Mouse (Mus musculus): Measurements from ENCODE around the gene Twsg1. TPM values are rescaled to one million over a fixed set of nuclear protein-coding genes. Genes with fewer than 3 reads are reported as not detected.

Gene Twsg1
- polyA plus RNA-seq, 1 experiment from 2014 or later: 104 TPM

- H3K9me3 ChIP-seq (ENCODE audit: control insufficient read depth, low read length): no peaks in the 10 kb centered on the region
- H3K27ac ChIP-seq (ENCODE audit: low read depth): no peak overlapping the region
- no peaks in the 10 kb centered on the region for H3K36me3 ChIP-seq (ENCODE audit: control insufficient read depth, insufficient read depth, low read length)
- no peaks in the 10 kb centered on the region for H3K4me1 ChIP-seq (replicated peaks; ENCODE audit: control insufficient read depth, insufficient read depth, low read length)
- H3K27me3 ChIP-seq (replicated peaks; ENCODE audit: control insufficient read depth, insufficient read depth, low read length): no peaks in the 10 kb centered on the region
- DNase-seq (ENCODE audit: low spot score) (no peak), ATAC-seq (replicated peaks; ENCODE audit: low FRiP score, low TSS enrichment, low read depth) (no peak)
- WGBS: 95% methylated on average over 8 of the region's 8 CpGs
- H3K4me2 ChIP-seq (ENCODE audit: low read length): no peak overlapping the region
- no peak overlapping the region for H3K4me3 ChIP-seq (ENCODE audit: low read depth, low read length)
- H3K9ac ChIP-seq (ENCODE audit: low read length): no peak overlapping the region
Measured at GRCm38 (mm10) chr17:65957782-65958325, 6.8 kb upstream of the Twsg1 start.

- Histone ChIP-seq H3K36me3 (ENCODE audit: control insufficient read depth, insufficient read depth, low read length) (no peaks in the 10 kb centered on the region), H3K9ac (ENCODE audit: low read length) (no peak overlapping the region), H3K27ac (ENCODE audit: low read depth) (no peak overlapping the region), H3K4me1 (replicated peaks; ENCODE audit: control insufficient read depth, insufficient read depth, low read length) (no peaks in the 10 kb centered on the region), H3K4me3 (ENCODE audit: low read depth, low read length) (no peak overlapping the region), H3K9me3 (ENCODE audit: control insufficient read depth, low read length) (no peaks in the 10 kb centered on the region), H3K27me3 (replicated peaks; ENCODE audit: control insufficient read depth, insufficient read depth, low read length) (no peaks in the 10 kb centered on the region), H3K4me2 (ENCODE audit: low read length) (no peak overlapping the region)
- no peak for ATAC-seq (replicated peaks; ENCODE audit: low FRiP score, low TSS enrichment, low read depth)
- no peak for DNase-seq (ENCODE audit: low spot score)
- 74% methylated on average over 14 of the region's 14 CpGs for WGBS
Measured at GRCm38 (mm10) chr17:65956993-65957781, 6.2 kb upstream of the Twsg1 start.

GRCm38 (mm10) chr17:65956140-65956539 is 5.1 kb upstream of the Twsg1 start:
- ATAC-seq (replicated peaks; ENCODE audit: low FRiP score, low TSS enrichment, low read depth): no peak
- 86% methylated on average over 3 of the region's 3 CpGs for WGBS

DNA sequence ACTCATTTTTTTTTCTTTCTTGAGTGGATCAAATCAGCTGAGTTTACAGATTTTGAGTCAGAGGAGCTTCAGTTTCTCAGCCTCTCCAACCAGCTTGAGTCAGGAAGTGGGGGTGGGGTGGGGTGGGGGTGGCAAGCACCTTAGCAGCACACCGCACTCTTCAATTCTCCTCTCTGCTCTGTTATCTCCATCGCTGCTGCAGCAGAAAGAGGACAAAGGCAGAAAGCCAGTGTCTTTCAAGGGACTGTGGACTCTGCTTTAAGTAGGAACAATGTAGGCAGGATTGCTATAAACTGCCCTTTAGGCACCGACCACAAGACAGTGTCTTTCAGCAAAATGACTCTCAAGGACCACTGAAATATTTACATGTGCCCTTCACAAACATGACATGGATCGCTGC is 2.9 kb upstream of the Twsg1 start:
- H3K9ac ChIP-seq (ENCODE audit: low read length): no peak overlapping the region
- 63% methylated on average over 4 of the region's 4 CpGs for WGBS
- peaks cover 5% of the 10 kb centered on the region; the same call in 1 of the 2 replicates for H3K4me1 ChIP-seq (replicated peaks; ENCODE audit: control insufficient read depth, insufficient read depth, low read length)
- no peaks in the 10 kb centered on the region for H3K36me3 ChIP-seq (ENCODE audit: control insufficient read depth, insufficient read depth, low read length)
- no peak for DNase-seq (ENCODE audit: low spot score)
- no peaks in the 10 kb centered on the region for H3K27me3 ChIP-seq (replicated peaks; ENCODE audit: control insufficient read depth, insufficient read depth, low read length)
- H3K27ac ChIP-seq (ENCODE audit: low read depth): no peak overlapping the region
- no peak overlapping the region for H3K4me2 ChIP-seq (ENCODE audit: low read length)
- no peak for ATAC-seq (replicated peaks; ENCODE audit: low FRiP score, low TSS enrichment, low read depth)
- no peak overlapping the region for H3K4me3 ChIP-seq (ENCODE audit: low read depth, low read length)
- H3K9me3 ChIP-seq (ENCODE audit: control insufficient read depth, low read length): no peaks in the 10 kb centered on the region

More at GRCm38 (mm10) chr17:65956140-65956539, 5.1 kb upstream of the Twsg1 start:
- DNase-seq (ENCODE audit: low spot score): no peak
- Histone ChIP-seq H3K9ac (ENCODE audit: low read length) (no peak overlapping the region), H3K4me3 (ENCODE audit: low read depth, low read length) (no peak overlapping the region), H3K36me3 (ENCODE audit: control insufficient read depth, insufficient read depth, low read length) (no peaks in the 10 kb centered on the region), H3K9me3 (ENCODE audit: control insufficient read depth, low read length) (no peaks in the 10 kb centered on the region), H3K27ac (ENCODE audit: low read depth) (no peak overlapping the region), H3K4me1 (replicated peaks; ENCODE audit: control insufficient read depth, insufficient read depth, low read length) (no peaks in the 10 kb centered on the region), H3K27me3 (replicated peaks; ENCODE audit: control insufficient read depth, insufficient read depth, low read length) (no peaks in the 10 kb centered on the region), H3K4me2 (ENCODE audit: low read length) (no peak overlapping the region)

DNA sequence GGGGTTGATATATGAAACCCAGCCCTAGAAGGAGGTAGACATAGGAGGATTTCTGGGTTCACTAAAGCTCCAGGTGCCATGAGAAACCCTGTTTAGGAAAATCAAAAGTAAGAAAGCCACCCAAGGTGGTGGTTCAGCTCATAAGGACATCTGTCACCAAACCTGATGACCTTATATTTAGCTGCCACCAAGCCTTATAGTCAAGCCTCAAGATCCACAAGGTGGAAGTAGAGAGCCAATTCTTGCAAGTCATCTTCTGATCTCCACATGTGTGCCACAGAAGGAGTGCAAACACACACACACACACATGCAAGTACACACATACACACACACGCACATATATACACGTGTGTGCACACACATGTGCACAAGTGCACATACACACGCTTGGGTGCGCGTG is 1.1 kb upstream of the Twsg1 start:
- Histone ChIP-seq H3K27me3 (replicated peaks; ENCODE audit: control insufficient read depth, insufficient read depth, low read length) (no peaks in the 10 kb centered on the region), H3K4me1 (replicated peaks; ENCODE audit: control insufficient read depth, insufficient read depth, low read length) (peaks cover 5% of the 10 kb centered on the region; the same call in 1 of the 2 replicates), H3K9me3 (ENCODE audit: control insufficient read depth, low read length) (no peaks in the 10 kb centered on the region), H3K9ac (ENCODE audit: low read length) (no peak overlapping the region), H3K27ac (ENCODE audit: low read depth) (no peak overlapping the region), H3K4me3 (ENCODE audit: low read depth, low read length) (no peak overlapping the region), H3K4me2 (ENCODE audit: low read length) (no peak overlapping the region), H3K36me3 (ENCODE audit: control insufficient read depth, insufficient read depth, low read length) (peaks cover 14% of the 10 kb centered on the region)
- 84% methylated on average over 5 of the region's 5 CpGs for WGBS
- DNase-seq (ENCODE audit: low spot score): no peak
- no peak for ATAC-seq (replicated peaks; ENCODE audit: low FRiP score, low TSS enrichment, low read depth)

DNA sequence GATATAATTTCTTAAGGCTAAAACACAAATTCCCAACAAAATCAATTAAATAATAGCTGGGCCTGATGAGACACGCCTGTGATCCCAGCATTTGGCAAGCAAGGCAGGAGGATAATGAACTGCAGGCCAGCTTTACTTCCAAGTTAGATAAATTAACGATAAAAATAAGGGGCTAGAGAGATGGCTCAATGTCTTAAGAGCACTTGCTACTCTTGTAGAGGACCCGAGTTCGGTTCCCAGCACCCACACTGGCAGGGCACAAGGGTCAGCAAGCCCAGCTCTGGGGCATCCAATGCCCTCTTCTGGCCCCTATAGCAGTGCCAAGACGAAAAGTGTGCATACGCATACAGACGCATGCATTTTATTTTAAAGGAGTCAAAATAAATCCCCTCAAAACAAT is 843 bp downstream of the Twsg1 start:
- Histone ChIP-seq H3K4me2 (ENCODE audit: low read length) (peak overlapping the region; percentile 76), H3K4me1 (replicated peaks; ENCODE audit: control insufficient read depth, insufficient read depth, low read length) (peaks cover 5% of the 10 kb centered on the region; the same call in 1 of the 2 replicates), H3K4me3 (ENCODE audit: low read depth, low read length) (peak overlapping the region; percentile 84), H3K27ac (ENCODE audit: low read depth) (peak overlapping the region; percentile 87; the same call in 1 of the 2 replicates), H3K9ac (ENCODE audit: low read length) (peak overlapping the region; percentile 94), H3K27me3 (replicated peaks; ENCODE audit: control insufficient read depth, insufficient read depth, low read length) (no peaks in the 10 kb centered on the region), H3K9me3 (ENCODE audit: control insufficient read depth, low read length) (no peaks in the 10 kb centered on the region), H3K36me3 (ENCODE audit: control insufficient read depth, insufficient read depth, low read length) (peaks cover 21% of the 10 kb centered on the region)
- no peak for ATAC-seq (replicated peaks; ENCODE audit: low FRiP score, low TSS enrichment, low read depth)
- DNase-seq (ENCODE audit: low spot score): no peak
- WGBS: 29% methylated on average over 7 of the region's 7 CpGs

DNA sequence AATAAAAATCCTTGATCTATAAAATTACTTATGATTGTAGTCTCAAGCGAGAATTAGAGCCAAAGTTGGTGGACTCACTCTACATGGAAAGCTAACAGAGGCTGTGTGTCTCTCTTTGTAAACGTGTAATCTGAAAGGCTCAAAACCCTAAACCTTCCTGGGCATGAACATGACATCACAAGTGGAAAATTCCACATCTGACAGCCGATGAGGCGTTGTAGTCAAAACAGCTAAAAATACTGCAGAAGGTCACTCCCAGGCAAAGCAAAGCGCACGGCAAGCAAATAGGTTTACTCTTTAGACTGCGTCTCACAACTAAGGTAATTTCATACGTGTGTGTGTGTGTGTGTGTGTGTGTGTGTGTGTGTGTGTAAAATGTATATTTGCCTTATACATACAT is 3.7 kb downstream of the Twsg1 start:
- Histone ChIP-seq H3K4me3 (ENCODE audit: low read depth, low read length) (no peak overlapping the region), H3K9me3 (ENCODE audit: control insufficient read depth, low read length) (no peaks in the 10 kb centered on the region), H3K9ac (ENCODE audit: low read length) (no peak overlapping the region), H3K27me3 (replicated peaks; ENCODE audit: control insufficient read depth, insufficient read depth, low read length) (no peaks in the 10 kb centered on the region), H3K27ac (ENCODE audit: low read depth) (no peak overlapping the region), H3K4me2 (ENCODE audit: low read length) (no peak overlapping the region), H3K36me3 (ENCODE audit: control insufficient read depth, insufficient read depth, low read length) (peaks cover 21% of the 10 kb centered on the region), H3K4me1 (replicated peaks; ENCODE audit: control insufficient read depth, insufficient read depth, low read length) (peaks cover 9% of the 10 kb centered on the region; the same call in 1 of the 2 replicates)
- 91% methylated on average over 8 of the region's 8 CpGs for WGBS
- ATAC-seq (replicated peaks; ENCODE audit: low FRiP score, low TSS enrichment, low read depth) (no peak), DNase-seq (ENCODE audit: low spot score) (no peak)

GRCm38 (mm10) chr17:65945420-65945819 is 5.6 kb downstream of the Twsg1 start:
- Histone ChIP-seq H3K9me3 (ENCODE audit: control insufficient read depth, low read length) (no peaks in the 10 kb centered on the region), H3K27ac (ENCODE audit: low read depth) (no peak overlapping the region), H3K9ac (ENCODE audit: low read length) (no peak overlapping the region), H3K4me2 (ENCODE audit: low read length) (no peak overlapping the region), H3K4me1 (replicated peaks; ENCODE audit: control insufficient read depth, insufficient read depth, low read length) (peaks cover 16% of the 10 kb centered on the region), H3K27me3 (replicated peaks; ENCODE audit: control insufficient read depth, insufficient read depth, low read length) (no peaks in the 10 kb centered on the region), H3K4me3 (ENCODE audit: low read depth, low read length) (no peak overlapping the region), H3K36me3 (ENCODE audit: control insufficient read depth, insufficient read depth, low read length) (peaks cover 21% of the 10 kb centered on the region)
- ATAC-seq (replicated peaks; ENCODE audit: low FRiP score, low TSS enrichment, low read depth): no peak
- no peak for DNase-seq (ENCODE audit: low spot score)
- 95% methylated on average over 2 of the region's 2 CpGs for WGBS

Measured in intestine, embryonic 14.5 days (tissue).